Mouse (Mus musculus) ES-CJ7 (cell line): ENCODE data around the gene Chil1.

ENCODE experiments used
- DNase-seq: peaks from one replicate; pipeline ENCODE4 v3.0.0; 2011; ENCODE audit warnings: low read depth, low spot score

Chil1 gene

DNA sequence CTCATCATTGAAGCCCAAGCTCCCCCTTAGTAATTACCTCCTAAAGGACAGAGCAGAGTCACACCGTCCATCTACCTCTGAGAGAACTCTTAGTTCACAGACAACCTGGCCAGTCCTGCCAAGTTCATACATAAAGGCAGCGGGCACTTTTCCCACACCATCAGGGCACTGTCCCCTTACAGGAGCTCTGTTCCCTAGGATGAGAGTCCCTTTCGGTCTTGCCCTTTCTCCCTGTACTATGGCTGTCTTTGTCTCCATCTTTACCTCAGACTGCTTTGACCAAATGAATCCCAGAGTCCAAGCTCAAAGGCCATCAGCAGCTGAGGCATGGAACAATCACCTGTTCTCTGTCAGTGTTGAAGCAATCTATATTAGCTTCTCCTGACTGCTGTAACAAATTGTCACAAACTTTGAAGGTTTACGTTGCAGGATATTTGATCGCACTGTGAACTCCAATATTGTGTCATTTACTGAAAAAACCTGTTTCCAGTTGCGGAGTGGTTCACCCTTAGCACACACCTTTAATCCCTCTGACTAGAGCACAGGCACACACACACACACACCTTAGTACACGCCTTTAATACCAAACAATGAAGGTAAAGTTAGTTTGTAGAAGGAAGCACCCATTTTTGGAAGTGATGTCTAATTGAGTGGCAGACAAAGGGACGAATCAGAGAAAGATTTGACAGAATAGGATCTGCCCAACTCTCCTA lies 12.8 kb upstream of the Chil1 start:
- no peak for DNase-seq

DNA sequence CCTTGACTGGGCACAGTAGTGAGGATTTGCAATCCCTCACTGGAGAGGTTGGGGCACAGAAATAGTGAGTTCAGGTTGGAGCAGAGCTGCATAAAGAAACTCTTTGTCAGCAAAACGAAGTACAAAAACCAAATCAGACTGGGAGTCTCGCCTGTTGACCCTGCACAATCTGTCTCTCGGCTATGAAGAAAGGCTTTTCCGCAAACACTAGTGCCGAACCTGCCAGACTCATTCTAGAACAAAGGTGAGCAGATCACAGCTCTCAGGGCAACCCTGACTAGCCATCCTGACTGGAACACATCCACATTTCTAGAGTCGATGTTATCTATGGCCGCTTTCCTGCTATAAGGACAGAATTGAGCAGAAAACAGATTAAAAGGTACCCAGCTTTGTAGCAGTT lies 8.9 kb upstream of the Chil1 start:
- no peak for DNase-seq

DNA sequence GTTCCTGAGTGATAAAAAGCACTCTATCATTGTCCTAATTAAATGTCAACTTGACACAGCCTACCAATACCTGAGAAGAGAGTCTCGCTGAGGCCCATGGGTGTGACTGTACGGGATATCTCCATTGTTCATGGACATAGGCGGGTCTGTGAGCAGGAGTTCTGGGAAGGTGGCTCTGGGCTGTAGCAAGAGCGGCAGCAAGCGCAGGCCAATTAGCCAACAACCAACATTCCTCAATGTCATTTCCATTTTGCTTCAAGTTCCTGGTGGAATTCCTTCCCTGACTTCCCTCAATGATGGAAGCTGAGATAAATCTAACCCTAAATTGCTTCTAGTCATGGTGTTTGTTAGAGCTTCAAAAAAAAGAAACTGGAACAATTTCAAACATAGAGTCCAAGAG lies 4.0 kb upstream of the Chil1 start:
- DNase-seq, result peak; percentile 39

DNA sequence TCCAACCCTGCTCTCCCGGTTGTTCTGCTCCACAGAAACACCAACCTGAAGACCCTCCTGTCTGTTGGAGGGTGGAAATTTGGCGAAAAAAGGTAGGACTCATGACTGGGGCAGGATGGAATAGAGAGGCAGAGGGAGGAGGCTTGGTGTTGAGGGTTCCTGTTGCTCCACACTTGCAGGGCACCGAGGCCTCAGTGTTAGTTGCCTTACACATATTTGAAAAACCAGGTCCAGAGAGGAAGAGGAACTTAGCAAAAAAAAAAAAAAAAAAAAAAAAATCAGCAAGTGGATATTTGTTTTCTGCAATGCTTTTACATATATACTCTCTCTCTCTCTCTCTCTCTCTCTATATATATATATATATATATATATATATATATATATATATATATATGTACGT lies 2.1 kb downstream of the Chil1 start:
- DNase-seq, result no peak

DNA sequence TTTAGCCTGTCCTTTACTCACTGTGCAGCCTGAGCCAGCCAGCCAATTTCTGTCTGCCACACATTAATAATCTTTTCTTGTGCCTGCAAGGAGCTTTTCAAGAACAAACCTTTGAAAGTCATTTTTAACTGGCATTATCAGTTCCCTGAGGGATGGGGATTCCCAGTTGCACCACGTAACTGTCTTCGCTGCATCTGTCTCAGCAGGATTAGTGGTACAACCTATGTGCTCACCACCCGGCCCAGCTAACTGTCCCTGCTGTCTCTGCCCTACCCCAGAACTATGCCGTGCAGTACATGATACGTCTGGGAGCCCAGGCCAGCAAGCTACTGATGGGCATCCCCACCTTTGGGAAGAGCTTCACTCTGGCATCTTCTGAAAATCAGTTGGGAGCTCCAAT lies 6.2 kb downstream of the Chil1 start:
- no peak for DNase-seq

DNA sequence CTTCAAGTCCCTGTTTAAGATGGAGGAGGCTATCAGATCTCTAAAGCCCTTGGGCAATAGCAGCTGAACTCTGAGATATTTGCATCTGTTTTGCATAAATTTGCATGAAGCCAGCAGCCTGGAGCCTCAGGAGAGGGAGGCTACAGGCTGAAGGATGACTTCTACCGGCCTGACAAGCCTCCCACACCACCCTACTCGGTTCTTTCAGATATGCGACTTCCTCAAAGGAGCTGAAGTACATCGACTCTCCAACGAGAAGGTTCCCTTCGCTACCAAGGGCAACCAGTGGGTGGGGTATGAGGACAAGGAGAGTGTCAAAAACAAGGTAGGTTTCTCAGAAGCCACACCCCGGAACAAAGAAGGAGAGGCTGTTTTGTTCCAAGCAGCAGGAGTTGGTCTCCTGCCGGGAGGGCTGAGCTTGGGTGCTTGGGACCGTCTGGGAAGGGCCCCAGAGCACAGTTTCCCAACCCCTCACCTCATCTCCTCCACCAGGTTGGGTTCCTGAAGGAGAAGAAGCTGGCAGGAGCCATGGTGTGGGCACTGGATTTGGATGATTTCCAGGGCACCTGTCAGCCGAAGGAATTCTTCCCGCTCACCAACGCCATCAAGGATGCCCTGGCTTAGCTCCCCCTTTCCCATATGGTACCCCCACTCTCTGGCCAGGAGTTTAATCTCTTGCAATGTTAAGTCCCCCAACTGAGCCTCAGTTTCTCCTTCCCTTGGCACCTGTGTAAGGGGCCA lies 7.2 kb downstream of the Chil1 start:
- DNase-seq, result peak; percentile 96

DNA sequence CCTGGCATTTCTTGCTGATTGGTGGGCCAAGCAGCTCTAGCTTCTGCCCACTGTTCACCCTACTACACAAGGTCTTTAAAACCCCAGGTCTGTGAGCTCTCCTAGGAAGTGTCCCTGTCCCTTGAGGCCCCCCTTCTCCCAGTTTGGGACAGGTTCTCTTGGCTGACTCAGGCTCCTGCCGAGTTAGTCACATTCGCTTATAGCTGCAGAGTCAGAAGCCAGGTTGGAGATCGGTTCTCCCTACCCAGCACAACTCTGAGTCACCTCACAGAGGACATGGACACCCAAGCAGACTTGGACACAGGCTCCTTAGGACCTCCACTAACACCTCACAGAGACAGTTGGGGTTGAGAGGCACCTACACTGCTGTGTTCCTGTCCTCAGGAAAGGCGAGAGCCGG lies 9.2 kb downstream of the Chil1 start:
- no peak for DNase-seq

DNA sequence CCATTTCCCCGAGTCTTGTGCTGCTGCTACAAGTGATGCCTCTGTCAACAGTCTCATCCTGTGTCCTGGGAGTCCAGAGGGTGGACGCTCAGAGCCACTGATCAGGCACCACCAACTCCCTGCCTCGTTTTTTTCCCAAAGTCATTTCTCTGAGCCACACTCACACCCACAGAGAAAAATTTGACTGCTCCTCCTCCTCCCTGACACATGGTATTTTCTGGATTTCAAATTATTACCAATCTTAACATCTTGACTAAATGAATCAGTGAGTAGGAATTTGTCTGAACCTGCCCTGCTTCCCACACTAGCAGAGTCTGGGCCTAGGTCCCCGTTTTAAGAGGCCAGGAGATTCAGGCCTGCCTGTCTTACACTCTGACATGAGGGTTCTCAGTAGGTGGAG lies 10.0 kb downstream of the Chil1 start:
- DNase-seq, result no peak

DNA sequence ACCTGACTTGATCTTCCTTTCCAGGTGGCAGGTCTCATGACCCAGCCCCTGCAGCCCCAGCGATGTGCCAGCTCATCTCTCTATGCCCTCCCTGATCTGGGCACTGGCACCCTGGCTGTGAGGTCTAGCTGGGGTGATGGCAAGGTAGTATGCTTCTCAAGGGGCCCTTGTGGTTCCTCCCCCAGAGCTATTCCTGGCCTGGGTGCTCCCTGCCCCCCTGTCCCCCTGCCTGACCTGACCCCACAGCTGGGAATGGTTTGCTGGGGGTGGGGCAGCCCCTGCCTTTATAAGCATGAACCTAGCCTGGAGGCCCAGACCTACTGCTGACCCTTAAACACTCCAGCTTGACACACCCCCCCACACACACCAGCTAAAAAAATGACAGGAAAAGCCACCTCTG lies 11.2 kb downstream of the Chil1 start, which contains the start of gene Mybph:
Mybph (plus strand) TSS at position 323 of the 400 bp plus-strand sequence.
- DNase-seq, result no peak

DNA sequence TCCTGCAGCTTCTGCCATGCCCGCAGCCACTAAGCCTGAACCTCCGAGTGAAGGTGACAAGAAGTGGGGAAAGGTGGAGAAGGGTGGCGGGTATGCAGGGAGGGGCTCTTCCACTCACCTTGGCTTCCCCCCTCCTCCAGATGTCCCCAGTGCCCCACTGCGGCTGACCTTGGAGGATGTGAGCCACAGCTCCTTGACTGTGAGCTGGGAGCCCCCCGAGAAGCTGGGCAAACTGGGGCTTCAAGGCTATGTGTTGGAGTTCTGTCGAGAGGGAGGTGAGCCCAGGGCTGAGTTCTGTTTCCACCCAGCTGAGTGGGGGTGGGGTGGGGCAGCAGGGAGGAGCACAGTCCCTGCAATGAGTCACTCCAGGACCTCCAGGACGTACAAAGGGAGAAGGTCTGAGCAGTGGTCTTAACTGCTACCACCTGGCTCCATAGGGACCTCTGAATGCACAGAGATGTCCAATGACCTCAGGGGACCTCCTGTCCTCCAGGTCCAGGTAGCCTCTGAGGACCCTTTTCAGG lies 11.8 kb downstream of the Chil1 start:
- no peak for DNase-seq

DNA sequence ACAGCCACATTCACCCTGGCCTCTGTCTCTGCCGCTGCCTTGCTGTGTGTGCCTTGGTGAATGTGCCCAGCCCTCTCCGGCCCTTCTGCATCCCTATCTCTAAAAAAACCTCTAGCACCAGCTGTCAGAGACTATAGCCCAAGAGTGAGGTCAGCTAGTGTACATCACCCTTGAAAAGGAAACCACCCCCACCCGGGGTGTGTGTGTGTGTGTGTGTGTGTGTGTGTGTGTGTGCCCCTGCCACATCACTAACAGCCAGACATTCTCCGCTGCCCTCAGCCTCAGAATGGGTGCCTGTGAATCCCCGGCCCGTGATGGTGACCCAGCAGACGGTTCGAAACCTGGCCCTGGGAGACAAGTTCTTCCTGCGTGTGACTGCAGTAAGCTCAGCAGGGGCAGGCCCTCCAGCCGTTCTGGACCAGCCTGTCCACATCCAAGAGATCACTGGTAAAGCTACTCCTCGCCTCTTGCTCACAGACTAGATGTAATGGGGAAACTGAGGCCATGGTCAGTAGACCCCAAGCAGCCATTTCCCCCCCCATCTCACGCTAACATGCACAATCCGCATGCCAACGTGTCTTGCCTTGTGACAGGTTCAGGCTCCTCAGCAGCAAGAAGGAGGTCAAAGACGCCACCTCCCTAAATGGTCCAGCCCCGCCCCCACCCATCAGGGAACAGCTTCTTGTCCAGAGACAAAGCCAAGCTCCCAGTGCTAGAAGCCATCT lies 12.5 kb downstream of the Chil1 start:
- no peak for DNase-seq

DNA sequence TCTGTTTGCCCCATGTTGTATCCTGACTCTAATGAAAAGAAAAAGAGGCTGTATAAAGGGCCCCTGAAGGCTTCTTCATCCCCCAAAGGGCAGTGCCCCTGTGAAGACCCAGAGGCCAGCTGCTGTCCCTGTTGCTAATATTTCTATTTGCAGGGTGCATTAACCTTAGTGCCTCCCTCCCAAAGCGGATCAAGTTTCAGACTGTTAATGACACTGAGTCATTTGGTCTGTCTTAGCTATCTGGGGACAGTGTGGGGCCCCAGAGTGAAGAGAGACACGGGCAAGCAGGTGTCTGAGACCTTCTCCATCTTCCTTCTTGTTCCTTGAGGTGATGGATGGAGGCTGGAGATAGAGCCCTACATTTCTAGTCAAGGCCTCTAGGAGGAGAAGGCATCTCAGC lies 13.1 kb downstream of the Chil1 start:
- DNase-seq, result no peak

DNA sequence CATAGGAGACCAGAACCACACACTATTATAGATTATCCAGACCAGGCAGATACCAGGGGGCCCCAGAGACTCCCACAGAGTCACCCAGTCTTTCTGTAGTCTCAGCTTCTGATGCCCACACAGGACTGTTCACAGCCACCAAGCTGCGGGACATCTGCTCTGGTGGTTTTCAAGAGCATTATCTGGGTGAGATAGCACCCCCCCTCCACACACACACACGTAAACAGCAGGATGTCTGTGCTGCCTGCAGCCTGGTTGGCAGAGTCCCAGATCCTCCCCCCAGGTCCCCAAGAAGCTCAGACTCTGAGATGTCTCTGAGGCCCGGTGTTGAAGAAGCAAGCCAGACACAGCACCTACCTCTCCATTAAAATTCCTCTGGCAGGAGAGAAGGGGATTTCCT lies 13.6 kb downstream of the Chil1 start:
- DNase-seq, result no peak

DNA sequence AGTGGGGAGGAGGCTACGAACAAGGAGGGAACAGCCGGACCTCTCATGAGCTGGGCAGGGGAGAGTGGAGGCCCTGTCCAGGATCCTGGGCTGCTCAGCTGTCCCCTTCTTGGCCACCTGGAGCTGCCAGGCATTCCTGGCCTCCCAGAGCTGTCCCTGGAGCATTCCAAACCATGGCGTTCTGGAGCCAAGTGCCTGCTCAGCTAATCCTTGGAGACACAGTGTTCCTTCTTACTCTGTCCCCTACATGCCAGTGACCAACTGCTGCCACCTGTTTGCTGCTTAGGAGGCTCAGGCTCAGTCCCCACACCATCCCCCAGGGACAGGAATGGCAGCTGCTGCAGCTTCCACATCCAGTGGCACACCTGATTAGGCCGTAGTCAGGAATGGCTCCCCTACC lies 14.0 kb downstream of the Chil1 start:
- no peak for DNase-seq

DNA sequence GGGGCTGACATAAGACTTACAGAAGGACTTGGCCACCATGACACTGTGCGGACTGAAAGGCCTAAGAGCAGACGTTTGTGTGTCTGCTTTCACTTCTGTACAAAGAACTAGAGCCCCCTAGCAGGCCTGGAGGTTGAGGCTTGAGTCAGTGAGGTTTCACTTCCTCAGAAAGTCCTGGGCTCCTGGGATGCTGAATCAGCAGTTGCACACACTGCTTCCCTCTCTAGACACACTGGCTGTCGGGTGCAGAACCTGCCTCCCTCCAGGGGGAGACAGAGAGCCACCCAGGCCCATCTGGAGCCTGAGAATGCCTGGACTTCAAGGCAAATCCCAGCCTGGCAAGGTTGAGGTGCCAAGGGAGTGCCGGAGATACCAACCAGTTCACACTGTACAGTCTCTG lies 14.4 kb downstream of the Chil1 start:
- DNase-seq, result peak; percentile 77

DNA sequence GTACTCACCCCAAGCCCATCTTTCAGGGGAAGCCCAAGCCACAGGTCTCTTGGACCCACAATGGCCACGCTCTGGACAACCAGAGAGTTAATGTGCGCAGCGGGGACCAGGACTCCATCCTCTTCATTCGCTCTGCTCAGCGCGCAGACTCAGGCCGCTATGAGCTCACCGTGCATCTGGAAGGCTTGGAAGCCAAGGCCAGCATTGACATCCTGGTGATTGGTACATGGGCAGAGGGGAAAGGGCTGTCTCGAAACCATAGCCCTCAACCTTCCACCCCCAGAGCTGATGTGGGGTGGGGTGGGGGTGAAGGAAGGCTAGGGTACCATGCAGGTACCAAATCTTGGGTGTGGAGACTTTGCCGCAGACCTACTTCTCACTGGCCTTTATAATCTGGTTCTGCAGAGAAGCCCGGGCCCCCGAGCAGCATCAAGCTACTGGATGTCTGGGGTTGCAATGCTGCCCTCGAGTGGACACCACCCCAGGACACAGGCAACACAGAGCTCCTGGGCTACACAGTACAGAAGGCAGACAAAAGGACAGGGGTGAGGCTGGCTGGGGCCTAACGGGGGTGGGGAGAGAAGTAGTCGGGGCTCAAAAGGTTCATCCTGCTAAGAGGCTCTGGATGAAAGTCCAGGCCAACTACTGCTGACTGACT lies 15.5 kb downstream of the Chil1 start:
- DNase-seq, result no peak

DNA sequence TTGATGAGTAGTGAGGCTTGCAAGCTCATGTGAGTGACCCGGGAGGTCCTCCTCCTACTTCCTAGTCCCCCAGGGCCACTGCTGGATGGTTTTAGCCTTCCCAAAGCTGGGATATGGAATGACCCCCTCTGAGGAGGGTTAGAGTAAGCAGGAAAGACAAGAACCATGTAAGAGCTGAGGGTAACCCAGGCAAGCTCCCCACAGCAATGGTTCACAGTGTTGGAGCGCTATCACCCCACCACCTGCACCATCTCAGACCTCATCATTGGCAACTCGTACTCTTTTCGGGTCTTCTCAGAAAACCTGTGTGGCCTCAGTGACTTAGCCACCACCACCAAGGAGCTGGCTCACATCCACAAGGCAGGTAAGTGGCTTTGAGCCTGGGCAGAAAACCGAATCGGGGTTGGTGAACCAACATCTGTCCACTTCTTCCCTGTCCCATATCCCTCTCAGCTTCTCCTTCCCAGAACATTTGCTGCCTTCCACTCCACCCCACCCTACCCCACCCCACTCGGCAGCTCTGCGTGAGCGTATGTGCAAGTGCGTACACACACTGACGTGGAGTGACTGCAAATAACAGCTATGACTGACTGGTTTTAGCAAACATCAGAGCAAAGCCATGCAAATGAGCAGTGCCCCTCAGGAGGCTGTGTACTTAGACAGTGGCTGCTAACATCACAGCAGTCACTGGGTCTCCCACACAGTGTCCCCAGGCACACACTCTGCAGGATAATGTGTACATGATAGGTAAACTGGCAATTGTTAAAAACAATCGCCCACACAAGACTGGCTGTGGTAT lies 16.4 kb downstream of the Chil1 start:
- no peak for DNase-seq

DNA sequence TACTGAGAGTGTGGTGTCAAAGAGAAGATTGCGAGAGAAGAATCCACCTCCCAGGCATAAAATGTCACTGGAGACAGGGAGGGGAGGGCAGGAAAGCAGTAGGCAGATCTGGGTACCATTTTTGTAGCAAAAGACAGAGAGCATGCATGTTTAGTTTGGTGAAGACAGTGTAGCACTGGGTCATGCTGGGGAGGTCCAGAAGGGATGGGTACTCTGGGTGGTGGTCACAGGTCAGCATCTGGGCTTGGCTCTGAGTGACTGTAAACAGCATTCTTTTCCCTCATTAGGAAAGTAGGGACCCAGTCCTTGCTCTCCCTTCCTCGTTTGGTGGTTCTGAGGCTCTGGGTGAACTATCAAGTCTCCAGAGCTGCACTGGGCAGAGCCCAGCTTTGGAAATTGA lies 18.5 kb downstream of the Chil1 start:
- no peak for DNase-seq

DNA sequence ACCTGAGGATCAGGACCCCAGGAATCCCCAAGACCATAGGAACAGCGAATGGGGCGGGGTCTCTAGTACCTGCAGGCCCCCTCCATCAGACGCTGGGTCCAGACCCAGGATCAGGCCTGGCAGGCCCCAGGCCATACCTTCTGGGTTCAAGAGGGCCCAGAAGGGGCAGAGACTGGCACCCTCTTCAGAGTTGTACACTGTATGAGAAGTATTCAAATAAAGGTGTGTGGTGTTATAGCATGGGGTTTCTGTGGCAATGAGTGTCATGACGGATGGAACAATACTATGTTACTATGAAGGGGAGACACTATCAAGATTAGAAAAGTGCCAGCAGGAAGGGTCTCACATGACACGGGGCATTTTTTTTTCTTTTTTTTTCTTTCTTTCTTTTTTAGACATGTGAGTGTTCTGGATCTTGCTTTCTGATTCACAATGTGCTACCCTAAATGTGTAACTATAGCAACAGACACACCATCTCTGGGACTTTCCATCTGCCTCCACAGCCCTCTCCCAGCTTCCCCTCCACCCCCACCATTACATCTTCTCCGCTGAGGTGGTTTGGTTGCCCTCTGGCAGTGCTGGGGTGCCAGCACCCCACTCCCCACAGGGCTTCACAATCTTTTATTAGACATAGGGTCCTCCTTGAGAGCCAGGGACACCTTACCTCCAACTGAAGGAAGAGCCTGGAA lies 19.2 kb downstream of the Chil1 start:
- DNase-seq, result no peak

DNA sequence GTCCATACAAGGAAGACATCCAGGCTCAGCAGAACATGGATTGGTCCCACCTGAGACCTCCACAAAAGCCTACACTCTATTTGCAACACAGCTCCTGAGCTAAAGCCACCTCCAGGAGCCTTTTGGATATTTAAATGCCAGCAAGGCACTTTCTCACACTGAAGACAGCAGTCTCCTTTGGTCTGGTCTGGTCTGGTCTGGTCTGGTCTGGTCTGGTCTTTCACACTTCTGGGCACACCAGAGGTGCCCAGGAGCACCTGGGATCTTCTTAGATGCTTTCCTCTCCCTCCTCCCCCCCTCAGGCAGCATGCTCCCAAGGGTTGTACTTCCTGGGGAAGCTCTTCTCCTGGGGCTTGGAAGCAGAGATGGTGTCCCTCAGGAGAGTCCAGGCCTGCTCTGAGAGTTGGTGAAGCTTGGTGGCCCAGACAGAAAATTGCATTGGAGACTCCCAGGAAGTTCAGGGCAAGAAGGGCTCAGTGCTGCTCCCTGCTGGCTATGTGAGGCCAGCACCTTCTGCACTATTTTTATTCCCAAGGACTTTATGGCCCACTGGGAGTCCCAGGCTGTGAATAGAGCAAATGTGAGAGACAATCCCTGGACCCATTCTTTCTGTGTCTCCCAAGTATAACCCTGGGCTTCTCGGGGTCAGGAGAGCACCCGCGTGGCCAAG lies 19.9 kb downstream of the Chil1 start:
- DNase-seq, result peak; percentile 84
